Mouse (Mus musculus): ENCODE measurements around the gene Ide. TPM values are rescaled to one million over a fixed set of nuclear protein-coding genes. Genes with fewer than 3 reads are reported as not detected.

The Ide gene
- polyA plus RNA-seq, 1 experiment, result 27.9 TPM

Other genes with a start within 250 kb of the Ide start
- gene March5, start 130.3 kb downstream of the Ide start, polyA plus RNA-seq (2012; rRNA removed), result 54.8 and 58.1 TPM in 2 replicates
- gene Cpeb3, start 129.3 kb downstream of the Ide start, polyA plus RNA-seq (2012; rRNA removed), result 5.5 and 7.0 TPM in 2 replicates
- gene Kif11, start 38.6 kb upstream of the Ide start, polyA plus RNA-seq (2012; rRNA removed), result 1.6 and 1.7 TPM in 2 replicates
- gene Hhex, start 97.0 kb upstream of the Ide start, polyA plus RNA-seq (2012; rRNA removed), result 4.7 and 5.3 TPM in 2 replicates
- gene Exoc6, start 212.6 kb upstream of the Ide start, polyA plus RNA-seq (2012; rRNA removed), result 16.4 and 17.1 TPM in 2 replicates